Mouse (Mus musculus): Measurements from ENCODE around the gene Stk39.

DNA sequence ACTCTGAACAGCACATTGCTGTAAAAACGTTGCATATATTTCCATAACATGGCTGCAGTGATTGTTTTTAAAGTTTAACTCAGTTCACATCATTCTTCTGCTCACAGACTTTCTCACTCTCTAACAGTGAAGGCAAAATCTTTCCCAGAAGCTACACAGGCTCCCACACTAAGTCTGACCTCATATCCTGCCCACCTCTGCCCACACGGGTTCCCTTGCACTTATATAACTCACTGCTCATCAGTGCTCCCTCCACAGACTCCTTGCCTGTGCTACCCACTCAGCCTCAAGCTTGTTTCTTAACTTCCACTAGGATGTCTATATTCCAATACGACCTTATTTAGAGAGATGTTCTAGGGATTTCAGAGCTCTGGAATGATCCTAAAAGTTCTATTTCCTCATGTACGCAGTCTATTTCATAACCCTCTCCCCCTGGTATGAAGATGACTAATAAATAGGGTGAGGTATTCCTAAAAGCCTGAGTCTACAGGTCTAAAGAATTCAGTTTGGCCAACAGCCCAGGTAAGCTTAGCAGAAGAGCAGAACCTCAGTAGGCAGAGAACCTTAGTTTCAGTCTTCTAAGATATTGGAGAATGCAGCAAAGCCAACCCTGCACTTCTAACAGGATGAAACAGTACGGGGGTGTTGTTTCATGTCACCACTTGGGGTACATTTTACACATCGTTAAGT, 167.2 kb downstream of the Stk39 start:
- TF ChIP-seq CTCF (IDR thresholded peaks at IDR 0.05; ENCODE audit: insufficient read depth, low read length) (no peak), POLR2A (IDR thresholded peaks at IDR 0.05; ENCODE audit: borderline replicate concordance, extremely low read depth, low read depth, low read length) (no peak)

Data from lung, adult 2 months (tissue).